Mouse (Mus musculus) gastrocnemius, postnatal 36 days (tissue): ENCODE results near the gene Llgl2. TPM values are rescaled to one million over a fixed set of nuclear protein-coding genes. Genes with fewer than 3 reads are reported as not detected.

Source experiments
- DNase-seq, 2 experiments: peaks; one replicate each; pipeline ENCODE4 v3.0.0; 2022
- intact Hi-C: fragments of 180-260 bp; cut with DNase I; formaldehyde crosslinking; loops from one replicate; pipeline ENCODE4 v1.15.1; 2025
- microRNA-seq, 2 experiments: library from miRNA; unstranded; fragments of <30 nt; microRNA quantifications; one replicate each; pipeline ENCODE4 v1.2.0; 2021
- total RNA-seq, 2 experiments: library from RNA; stranded (reverse); gene quantifications; 2 replicates each; pipeline ENCODE4 v1.2.3; 2021

Gene Llgl2
- total RNA-seq, 2 experiments from 2014 or later: 6.5 to 9.9 TPM

GRCm38 (mm10) chr11:115899486-115900266, 75.8 kb downstream of the Llgl2 start, which contains the start of gene Smim5:
Gene Smim5 (plus strand): TSS chr11:115899966.
- intact Hi-C loops: no loop called here
- no peak for DNase-seq

- no peak for DNase-seq
- intact Hi-C loops: no loop called here
Observed at GRCm38 (mm10) chr11:115900561-115901337, 76.9 kb downstream of the Llgl2 start.

- intact Hi-C loops: no loop called here
- no peak for DNase-seq
Observed at GRCm38 (mm10) chr11:115901338-115902161, 77.7 kb downstream of the Llgl2 start.

GRCm38 (mm10) chr11:115902177-115902576, 78.3 kb downstream of the Llgl2 start:
- DNase-seq: no peak
- intact Hi-C loops: no loop called here

- no peak for DNase-seq
- intact Hi-C loops: no loop called here
Observed at GRCm38 (mm10) chr11:115902831-115903230, 79.0 kb downstream of the Llgl2 start.

GRCm38 (mm10) chr11:115903384-115904230, 79.8 kb downstream of the Llgl2 start:
- DNase-seq: no peak
- intact Hi-C loops: no loop called here

- no peak for DNase-seq
- intact Hi-C loops: no loop called here
Observed at GRCm38 (mm10) chr11:115904231-115904955, 80.5 kb downstream of the Llgl2 start.

Small RNA genes lying within 50 kb of the gene (microRNA-seq; reads per million reads assigned to microRNA genes)
- 0.74 to 1.8 reads per million in 2 experiments for gene Mir5621

Other genes with a start within 250 kb of the Llgl2 start
- 10 to 100 TPM; 66.8 to 72.4 TPM for gene Mrps7, start 220.1 kb upstream of the Llgl2 start, total RNA-seq
- 10 to 100 TPM; 12.5 to 13.0 TPM for gene Gga3, start 220.0 kb upstream of the Llgl2 start, total RNA-seq
- 10 to 100 TPM; 41.8 to 45.8 TPM for gene Mif4gd, start 211.1 kb upstream of the Llgl2 start, total RNA-seq
- 10 to 100 TPM; 44.4 to 46.8 TPM for gene Slc25a19, start 195.8 kb upstream of the Llgl2 start, total RNA-seq
- 10 to 100 TPM; 56.4 to 65.7 TPM for gene Grb2, start 115.5 kb upstream of the Llgl2 start, total RNA-seq
- 10 to 100 TPM; 73.1 to 79.5 TPM for gene Tmem94, start 58.6 kb upstream of the Llgl2 start, total RNA-seq
- 10 to 100 TPM; 12.6 to 13.3 TPM for gene Caskin2, start 10.4 kb upstream of the Llgl2 start, total RNA-seq
- gene Tsen54, start 9.3 kb upstream of the Llgl2 start, total RNA-seq: 1 to 10 TPM; 4.6 to 6.0 TPM
- gene Myo15b, start 34.4 kb downstream of the Llgl2 start, total RNA-seq: not detected
- under 1 TPM; 0.46 to 0.84 TPM for gene Smim5, start 75.9 kb downstream of the Llgl2 start, total RNA-seq
- not detected for gene Smim6, start 88.0 kb downstream of the Llgl2 start, total RNA-seq
- gene Sap30bp, start 109.2 kb downstream of the Llgl2 start, total RNA-seq: 10 to 100 TPM; 11.5 to 11.6 TPM
- 1 to 10 TPM; 4.5 to 6.9 TPM for gene Recql5, start 109.4 kb downstream of the Llgl2 start, total RNA-seq
- 1 to 10 TPM; 1.9 to 3.3 TPM for gene Itgb4, start 150.7 kb downstream of the Llgl2 start, total RNA-seq
- 1 to 10 TPM; 3.0 to 3.8 TPM for gene Galk1, start 188.7 kb downstream of the Llgl2 start, total RNA-seq
- 10 to 100 TPM; 56.1 to 75.3 TPM for gene H3f3b, start 203.9 kb downstream of the Llgl2 start, total RNA-seq
- 1 to 10 TPM; 6.0 to 7.1 TPM for gene Unk, start 206.3 kb downstream of the Llgl2 start, total RNA-seq